In the genomic region with DNA sequence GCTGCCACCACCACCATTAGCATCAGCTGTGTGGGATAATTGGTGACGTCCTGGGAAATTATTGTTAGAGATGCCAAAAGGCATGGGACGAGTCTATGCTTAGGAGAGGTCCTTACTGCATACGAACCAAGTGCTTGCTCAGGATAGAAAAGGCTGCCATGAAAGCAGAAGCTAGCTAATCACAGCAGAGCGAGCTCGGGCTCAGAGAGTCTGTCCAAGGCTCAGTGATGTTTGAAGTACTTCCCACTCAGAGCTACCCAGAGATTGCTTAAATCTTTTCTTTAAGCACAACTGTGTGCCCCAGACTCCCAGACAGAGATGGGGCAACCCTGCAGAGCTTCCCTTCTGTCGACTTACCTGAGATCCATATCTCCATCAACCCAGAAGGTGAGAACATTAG, we compare ENCODE assay signal across 23 mouse cellular contexts. TPM values are rescaled to one million over a fixed set of nuclear protein-coding genes. Genes with fewer than 3 reads are reported as not detected.
DNase-seq lines count a peak whose midpoint lies in the region; ATAC-seq and TF ChIP-seq lines count a peak whose summit lies in the region.
"Had no signal": no experiment of that assay in that cellular context is flagged by ENCODE, and none has a peak within 500 bp of the region (broad histone marks: within the 10 kb centered on the region; RNA-seq: fewer than 3 reads in every experiment).

No protein-coding gene starts in this region.

- no peak for DNase-seq in heart, postnatal 4 days
- no peak for DNase-seq in kidney, adult 2 months
- no peak for DNase-seq in lung, postnatal 0 days (ENCODE audit: low spot score)
- no peak for DNase-seq in lung, postnatal 10 days
- DNase-seq in frontal cortex, postnatal 36 days (ENCODE audit: low spot score in 2 of 2) = no peak
- DNase-seq: adrenal gland, adult 2 months; cerebellum, adult 9-11 months; thymus, postnatal 25 days had no signal

- H3K4me3 ChIP-seq in heart, embryonic 12.5 days = no peak overlapping the region
- peak overlapping the region; percentile 26; the same call in 1 of the 2 replicates for H3K4me3 ChIP-seq in kidney, adult 2 months (ENCODE audit: insufficient read depth, low read depth, low read length)
- no peak overlapping the region for H3K4me3 ChIP-seq in kidney, embryonic 16.5 days (ENCODE audit: low read length)
- H3K4me3 ChIP-seq in lung, postnatal 0 days (ENCODE audit: low read depth, low read length) = peak overlapping the region; percentile 21
- H3K4me3 ChIP-seq: embryonic facial prominence, embryonic 12.5 days; forebrain, embryonic 15.5 days; hindbrain, embryonic 13.5 days; limb, embryonic 12.5 days; midbrain, embryonic 13.5 days; neural tube, embryonic 12.5 days had no signal

- H3K36me3 ChIP-seq in heart, embryonic 12.5 days = no peaks in the 10 kb centered on the region
- H3K36me3 ChIP-seq in kidney, adult 2 months (ENCODE audit: control insufficient read depth, insufficient read depth, low read length) = no peaks in the 10 kb centered on the region
- no peaks in the 10 kb centered on the region for H3K36me3 ChIP-seq in kidney, embryonic 16.5 days (ENCODE audit: insufficient read depth, low read length)
- H3K36me3 ChIP-seq in lung, postnatal 0 days (ENCODE audit: insufficient read depth, low read length) = no peaks in the 10 kb centered on the region
- H3K36me3 ChIP-seq: embryonic facial prominence, embryonic 12.5 days; forebrain, embryonic 15.5 days; hindbrain, embryonic 13.5 days; limb, embryonic 12.5 days; midbrain, embryonic 13.5 days; neural tube, embryonic 12.5 days had no signal

- no peak for TF ChIP-seq EP300 in lung, postnatal 0 days (IDR thresholded peaks at IDR 0.05)

- no peak overlapping the region for H3K9ac ChIP-seq in heart, embryonic 12.5 days
- H3K9ac ChIP-seq in kidney, embryonic 16.5 days (replicated peaks; ENCODE audit: low read length) = no peak overlapping the region
- peak overlapping the region; percentile 21; the same call in 1 of the 2 replicates for H3K9ac ChIP-seq in lung, postnatal 0 days (replicated peaks; ENCODE audit: low read depth)
- H3K9ac ChIP-seq: embryonic facial prominence, embryonic 12.5 days; forebrain, embryonic 15.5 days; hindbrain, embryonic 13.5 days; limb, embryonic 12.5 days; liver, embryonic 14.5 days; midbrain, embryonic 13.5 days; neural tube, embryonic 12.5 days had no signal

- H3K4me2 ChIP-seq in heart, embryonic 12.5 days = no peak overlapping the region
- no peak overlapping the region for H3K4me2 ChIP-seq in kidney, embryonic 16.5 days (replicated peaks; ENCODE audit: low read depth, low read length)
- peak overlapping the region; percentile 39 for H3K4me2 ChIP-seq in lung, postnatal 0 days (replicated peaks; ENCODE audit: low read depth, low read length)
- H3K4me2 ChIP-seq: embryonic facial prominence, embryonic 12.5 days; forebrain, embryonic 15.5 days; hindbrain, embryonic 13.5 days; limb, embryonic 12.5 days; midbrain, embryonic 13.5 days; neural tube, embryonic 12.5 days had no signal

- no peak for ATAC-seq in heart, embryonic 12.5 days (ENCODE audit: insufficient number of reproducible peaks, low FRiP score)
- ATAC-seq in kidney, embryonic 16.5 days (ENCODE audit: low FRiP score, low TSS enrichment) = no peak
- ATAC-seq in lung, postnatal 0 days = no peak
- ATAC-seq: forebrain, embryonic 15.5 days; midbrain, embryonic 13.5 days had no signal

- no peak for TF ChIP-seq CTCF in kidney, adult 2 months (conservative IDR thresholded peaks at IDR 0.05; ENCODE audit: insufficient read depth, insufficient read length, low read depth, low read length)
- no peak for TF ChIP-seq CTCF in lung, postnatal 0 days (IDR thresholded peaks at IDR 0.05)

- H3K27ac ChIP-seq in heart, embryonic 12.5 days (ENCODE audit: poor library complexity, severe bottlenecking) = 0 out of 2 replicates have a peak overlapping the region, but pooled peaks have one; percentile 53
- peak overlapping the region; percentile 57; the same call in 1 of the 2 replicates for H3K27ac ChIP-seq in kidney, adult 2 months (ENCODE audit: insufficient read depth, low read depth, low read length)
- H3K27ac ChIP-seq in kidney, embryonic 16.5 days (ENCODE audit: low read length) = no peak overlapping the region
- H3K27ac ChIP-seq in lung, postnatal 0 days (ENCODE audit: low read length) = peak overlapping the region; percentile 95
- H3K27ac ChIP-seq: embryonic facial prominence, embryonic 12.5 days; kidney, postnatal 0 days; limb, embryonic 12.5 days; liver, embryonic 14.5 days; midbrain, embryonic 13.5 days; neural tube, embryonic 12.5 days had no signal

- no peak for TF ChIP-seq POLR2A in kidney, adult 2 months (IDR thresholded peaks at IDR 0.05; ENCODE audit: low read depth, low read length)

- H3K27me3 ChIP-seq in heart, embryonic 12.5 days (replicated peaks) = no peaks in the 10 kb centered on the region
- H3K27me3 ChIP-seq in kidney, adult 2 months (replicated peaks; ENCODE audit: control insufficient read depth, insufficient read depth, low read length) = no peaks in the 10 kb centered on the region
- H3K27me3 ChIP-seq in kidney, embryonic 16.5 days (ENCODE audit: insufficient read depth, low read length) = no peaks in the 10 kb centered on the region
- no peaks in the 10 kb centered on the region for H3K27me3 ChIP-seq in lung, postnatal 0 days (replicated peaks; ENCODE audit: insufficient read depth, low read length)
- H3K27me3 ChIP-seq: embryonic facial prominence, embryonic 12.5 days; forebrain, embryonic 15.5 days; hindbrain, embryonic 13.5 days; limb, embryonic 12.5 days; midbrain, embryonic 13.5 days; neural tube, embryonic 12.5 days had no signal

- WGBS in heart, embryonic 12.5 days = 68% methylated on average over 6 of the region's 6 CpGs
- WGBS in kidney, adult 2 months = 80% methylated on average over 6 of the region's 6 CpGs
- whole genome bisulfite sequencing in kidney, embryonic 16.5 days = 83% methylated on average over 6 of the region's 6 CpGs
- 59% methylated on average over 6 of the region's 6 CpGs for WGBS in lung, postnatal 0 days

- H3K9me3 ChIP-seq in heart, embryonic 12.5 days (replicated peaks) = no peaks in the 10 kb centered on the region
- H3K9me3 ChIP-seq in kidney, embryonic 16.5 days (ENCODE audit: low read length) = no peaks in the 10 kb centered on the region
- H3K9me3 ChIP-seq in lung, postnatal 0 days (ENCODE audit: low read length) = no peaks in the 10 kb centered on the region
- H3K9me3 ChIP-seq: embryonic facial prominence, embryonic 12.5 days; forebrain, embryonic 15.5 days; hindbrain, embryonic 13.5 days; limb, embryonic 12.5 days; midbrain, embryonic 13.5 days; neural tube, embryonic 12.5 days had no signal

- H3K4me1 ChIP-seq in heart, embryonic 12.5 days (replicated peaks) = peaks cover 29% of the 10 kb centered on the region
- H3K4me1 ChIP-seq in kidney, adult 2 months (ENCODE audit: control insufficient read depth, insufficient read depth, low read length) = no peaks in the 10 kb centered on the region
- H3K4me1 ChIP-seq in kidney, embryonic 16.5 days (ENCODE audit: insufficient read depth, low read length) = peaks cover 2% of the 10 kb centered on the region; the same call in 1 of the 2 replicates
- peaks cover 27% of the 10 kb centered on the region for H3K4me1 ChIP-seq in lung, postnatal 0 days (ENCODE audit: insufficient read depth, low read depth, low read length)
- H3K4me1 ChIP-seq: neural tube, embryonic 12.5 days had no signal

RNA-seq across cellular contexts. Expression of gene Slc10a6, which starts 0.7 kb away (rescaled TPM):
- polyA plus RNA-seq in heart, embryonic 12.5 days (2016; fragmentation: Nextera tagmentation; extraction: Ambion mirVana) = 0.20 and 0.26 TPM in 2 replicates
- 1 to 10 TPM; 1.4 to 1.6 TPM for total RNA-seq in heart, postnatal 4 days (2021)
- 0.80 and 0.88 TPM in 2 replicates for polyA plus RNA-seq in kidney, adult 2 months (2012; rRNA removed)
- polyA plus RNA-seq in kidney, embryonic 16.5 days (2015; fragmentation: Nextera tagmentation; extraction: Ambion mirVana) = 0.11 and 0.26 TPM in 2 replicates
- polyA plus RNA-seq in lung, postnatal 0 days (2015; fragmentation: Nextera tagmentation; extraction: Ambion mirVana) = 6.9 and 13.8 TPM in 2 replicates
- total RNA-seq: megakaryocyte, adult 5-6 weeks had no signal
- polyA plus RNA-seq: cortical plate, adult 2 months; forebrain, embryonic 15.5 days; liver, embryonic 14.5 days had no signal

RNA-seq across cellular contexts. Expression of gene 1700016H13Rik, which starts 27.3 kb away (rescaled TPM):
- polyA plus RNA-seq in heart, embryonic 12.5 days (2016; fragmentation: Nextera tagmentation; extraction: Ambion mirVana) = 0.18 and 0.26 TPM in 2 replicates
- total RNA-seq in heart, postnatal 4 days (2021) = under 1 TPM in 1 of 2 experiments, not detected in 1; 0.33 TPM
- 0.15 TPM in 1 of 2 replicates, not detected in the other for polyA plus RNA-seq in kidney, adult 2 months (2012; rRNA removed)
- 0.14 TPM in 1 of 2 replicates, not detected in the other for polyA plus RNA-seq in kidney, embryonic 16.5 days (2015; fragmentation: Nextera tagmentation; extraction: Ambion mirVana)
- 1.3 and 1.5 TPM in 2 replicates for polyA plus RNA-seq in lung, postnatal 0 days (2015; fragmentation: Nextera tagmentation; extraction: Ambion mirVana)
- total RNA-seq: adrenal gland, adult 2 months; gastrocnemius, postnatal 4 days; layer of hippocampus, postnatal 14 days; megakaryocyte, adult 5-6 weeks had no signal
- polyA plus RNA-seq: adrenal gland, adult 2 months; C2C12; cortical plate, adult 2 months; liver, embryonic 14.5 days had no signal

Comparison
In these comparisons a context has a peak if more than half of its experiments do, and no peak if none do; other contexts are left out.
1. H3K4me3 ChIP-seq: peak in kidney, adult 2 months (single experiment) and lung, postnatal 0 days (single experiment); none in heart, embryonic 12.5 days (single experiment) and kidney, embryonic 16.5 days (single experiment).